Mouse (Mus musculus) forebrain, embryonic 13.5 days (tissue): ENCODE data around the gene Bicc1. TPM values are rescaled to one million over a fixed set of nuclear protein-coding genes. Genes with fewer than 3 reads are reported as not detected.
"Not testable (repeated sequence)": the region's sequence is repeated elsewhere in the genome, so short reads cannot be mapped to it uniquely, and the experiment has no call there.

Experiments
- ATAC-seq: fragments of 200-750 bp; cut with Nextera tagmentation; 2 replicates; pipeline ENCODE4 v1.8.0; 2017
- H3K27ac ChIP-seq: fragments of 300-500 bp; sonication (generic); 2 replicates; pipeline ENCODE4 v1.5.1; 2015; ENCODE audit warnings: inconsistent platforms, mild to moderate bottlenecking, moderate library complexity
- H3K27me3 ChIP-seq: fragments of 300-500 bp; sonication (generic); 2 replicates; pipeline ENCODE4 v1.6.1; 2015; ENCODE audit warnings: mild to moderate bottlenecking, inconsistent platforms
- H3K36me3 ChIP-seq: fragments of 300-500 bp; sonication (generic); 2 replicates; pipeline ENCODE4 v1.6.1; 2015; ENCODE audit warnings: mild to moderate bottlenecking, inconsistent platforms; ENCODE audit not compliant: poor library complexity, severe bottlenecking
- H3K4me1 ChIP-seq: fragments of 300-500 bp; sonication (generic); 2 replicates; pipeline ENCODE4 v1.6.1; 2015; ENCODE audit warnings: inconsistent platforms
- H3K4me2 ChIP-seq: fragments of 300-500 bp; sonication (generic); 2 replicates; pipeline ENCODE4 v1.6.1; 2015; ENCODE audit warnings: inconsistent platforms, mild to moderate bottlenecking, moderate library complexity
- H3K4me3 ChIP-seq: fragments of 300-500 bp; sonication (generic); 2 replicates; pipeline ENCODE4 v1.5.1; 2015; ENCODE audit warnings: mild to moderate bottlenecking, inconsistent platforms
- H3K9ac ChIP-seq: fragments of 300-500 bp; sonication (generic); 2 replicates; pipeline ENCODE4 v1.6.1; 2015; ENCODE audit warnings: mild to moderate bottlenecking, inconsistent platforms
- H3K9me3 ChIP-seq: fragments of 300-500 bp; sonication (generic); replicated peaks from 2 replicates; pipeline ENCODE4 v1.6.1; 2016; ENCODE audit warnings: inconsistent platforms
- WGBS: fragments of 180-500 bp; shearing (Covaris S2); methylation state at CpG from one replicate; pipeline ENCODE4 v1.1.7; 2015; 5-methylcytosine and 5-hydroxymethylcytosine counted together
- polyA plus RNA-seq: library from polyadenylated mRNA; unstranded; fragments of >200 nt; fragmentation: Nextera tagmentation; extraction: Ambion mirVana; gene quantifications from 2 replicates; pipeline ENCODE4 v1.2.1, GENCODE M21; 2015

Bicc1 gene
- polyA plus RNA-seq, 1 experiment from 2014 or later, result 2.2 TPM

GRCm38 (mm10) chr10:70948276-70948675, 211.2 kb downstream of the Bicc1 start:
- Histone ChIP-seq H3K4me3 (no peak overlapping the region), H3K27ac (no peak overlapping the region), H3K9me3 (no peaks in the 10 kb centered on the region), H3K36me3 (no peaks in the 10 kb centered on the region), H3K9ac (no peak overlapping the region), H3K4me2 (no peak overlapping the region), H3K4me1 (peaks cover 31% of the 10 kb centered on the region), H3K27me3 (no peaks in the 10 kb centered on the region)
- no peak for ATAC-seq
- WGBS, result 89% methylated on average over 10 of the region's 10 CpGs

GRCm38 (mm10) chr10:70946121-70946520, 213.4 kb downstream of the Bicc1 start:
- peaks cover 17% of the 10 kb centered on the region for H3K4me1 ChIP-seq
- WGBS, result 91% methylated on average over 13 of the region's 13 CpGs
- not testable (repeated sequence) for H3K9ac ChIP-seq, H3K4me2 ChIP-seq, H3K27me3 ChIP-seq, H3K9me3 ChIP-seq, H3K36me3 ChIP-seq, H3K4me3 ChIP-seq, H3K27ac ChIP-seq, ATAC-seq

- ATAC-seq, result no peak
- Histone ChIP-seq H3K9me3 (no peaks in the 10 kb centered on the region), H3K36me3 (no peaks in the 10 kb centered on the region), H3K27ac (no peak overlapping the region), H3K4me3 (no peak overlapping the region), H3K4me2 (no peak overlapping the region), H3K9ac (no peak overlapping the region), H3K4me1 (peaks cover 14% of the 10 kb centered on the region), H3K27me3 (no peaks in the 10 kb centered on the region)
- 86% methylated on average over 12 of the region's 12 CpGs for WGBS
Measured at GRCm38 (mm10) chr10:70945076-70945475, 214.4 kb downstream of the Bicc1 start.

- no peak overlapping the region for H3K9ac ChIP-seq
- no peak for ATAC-seq
- no peaks in the 10 kb centered on the region for H3K27me3 ChIP-seq
- no peak overlapping the region for H3K27ac ChIP-seq
- H3K4me1 ChIP-seq, result no peaks in the 10 kb centered on the region
- H3K36me3 ChIP-seq, result no peaks in the 10 kb centered on the region
- H3K4me3 ChIP-seq, result no peak overlapping the region
- 87% methylated on average over 6 of the region's 6 CpGs for WGBS
- no peak overlapping the region for H3K4me2 ChIP-seq
- no peaks in the 10 kb centered on the region for H3K9me3 ChIP-seq
Measured at GRCm38 (mm10) chr10:70941623-70942022, 217.9 kb downstream of the Bicc1 start.

- Histone ChIP-seq H3K27me3 (no peaks in the 10 kb centered on the region), H3K4me2 (no peak overlapping the region), H3K4me3 (no peak overlapping the region), H3K36me3 (no peaks in the 10 kb centered on the region), H3K9me3 (no peaks in the 10 kb centered on the region), H3K27ac (no peak overlapping the region), H3K9ac (no peak overlapping the region), H3K4me1 (no peaks in the 10 kb centered on the region)
- no peak for ATAC-seq
- WGBS, result 84% methylated on average over 12 of the region's 12 CpGs
Measured at GRCm38 (mm10) chr10:70939751-70940150, 219.7 kb downstream of the Bicc1 start.

GRCm38 (mm10) chr10:70937450-70937849, 222.1 kb downstream of the Bicc1 start:
- Histone ChIP-seq H3K4me1 (no peaks in the 10 kb centered on the region), H3K4me2 (no peak overlapping the region)
- no peak for ATAC-seq

GRCm38 (mm10) chr10:70936008-70936407, 223.5 kb downstream of the Bicc1 start:
- Histone ChIP-seq H3K9ac (no peak overlapping the region), H3K4me2 (no peak overlapping the region), H3K4me1 (no peaks in the 10 kb centered on the region), H3K4me3 (no peak overlapping the region), H3K9me3 (0 out of 2 replicates have a peak, but pooled peaks cover 4% of the 10 kb centered on the region), H3K36me3 (no peaks in the 10 kb centered on the region), H3K27ac (no peak overlapping the region), H3K27me3 (no peaks in the 10 kb centered on the region)
- no peak for ATAC-seq
- 87% methylated on average over 3 of the region's 3 CpGs for WGBS

More at GRCm38 (mm10) chr10:70937450-70937849, 222.1 kb downstream of the Bicc1 start:
- H3K9me3 ChIP-seq, result 0 out of 2 replicates have a peak, but pooled peaks cover under 1% of the 10 kb centered on the region
- H3K36me3 ChIP-seq, result no peaks in the 10 kb centered on the region
- H3K27ac ChIP-seq, result no peak overlapping the region
- no peak overlapping the region for H3K4me3 ChIP-seq
- H3K27me3 ChIP-seq, result no peaks in the 10 kb centered on the region
- 91% methylated on average over 6 of the region's 6 CpGs for WGBS
- H3K9ac ChIP-seq, result no peak overlapping the region

- no peaks in the 10 kb centered on the region for H3K27me3 ChIP-seq
- H3K4me1 ChIP-seq, result no peaks in the 10 kb centered on the region
- ATAC-seq, result no peak
- H3K9me3 ChIP-seq, result no peaks in the 10 kb centered on the region
- peaks cover 4% of the 10 kb centered on the region; the same call in 1 of the 2 replicates for H3K36me3 ChIP-seq
- no peak overlapping the region for H3K4me2 ChIP-seq
- H3K4me3 ChIP-seq, result no peak overlapping the region
- 95% methylated on average over 4 of the region's 4 CpGs for WGBS
- H3K9ac ChIP-seq, result no peak overlapping the region
- H3K27ac ChIP-seq, result no peak overlapping the region
Measured at GRCm38 (mm10) chr10:70926126-70926525, 233.4 kb downstream of the Bicc1 start.

- WGBS, result 78% methylated on average over 3 of the region's 3 CpGs
- H3K27me3 ChIP-seq, result no peaks in the 10 kb centered on the region
- no peaks in the 10 kb centered on the region for H3K4me1 ChIP-seq
- no peak overlapping the region for H3K27ac ChIP-seq
- H3K36me3 ChIP-seq, result no peaks in the 10 kb centered on the region
- no peak overlapping the region for H3K4me3 ChIP-seq
- ATAC-seq, result no peak
- no peak overlapping the region for H3K9ac ChIP-seq
- H3K4me2 ChIP-seq, result no peak overlapping the region
- no peaks in the 10 kb centered on the region for H3K9me3 ChIP-seq
Measured at GRCm38 (mm10) chr10:70924348-70924747, 235.2 kb downstream of the Bicc1 start.

- no peaks in the 10 kb centered on the region for H3K4me1 ChIP-seq
- H3K4me3 ChIP-seq, result no peak overlapping the region
- H3K27me3 ChIP-seq, result no peaks in the 10 kb centered on the region
- no peaks in the 10 kb centered on the region for H3K36me3 ChIP-seq
- no peaks in the 10 kb centered on the region for H3K9me3 ChIP-seq
- 89% methylated on average over 3 of the region's 3 CpGs for WGBS
- H3K9ac ChIP-seq, result no peak overlapping the region
- H3K4me2 ChIP-seq, result no peak overlapping the region
- no peak overlapping the region for H3K27ac ChIP-seq
- ATAC-seq, result no peak
Measured at GRCm38 (mm10) chr10:70923936-70924335, 235.6 kb downstream of the Bicc1 start.

- Histone ChIP-seq H3K4me3 (no peak overlapping the region), H3K4me1 (no peaks in the 10 kb centered on the region), H3K36me3 (no peaks in the 10 kb centered on the region), H3K27me3 (no peaks in the 10 kb centered on the region), H3K27ac (no peak overlapping the region), H3K9me3 (0 out of 2 replicates have a peak, but pooled peaks cover 4% of the 10 kb centered on the region), H3K9ac (no peak overlapping the region), H3K4me2 (no peak overlapping the region)
- whole genome bisulfite sequencing, result 86% methylated on average over 6 of the region's 6 CpGs
- ATAC-seq, result no peak
Measured at GRCm38 (mm10) chr10:70921481-70921880, 238.0 kb downstream of the Bicc1 start.

GRCm38 (mm10) chr10:70919851-70920250, 239.6 kb downstream of the Bicc1 start:
- WGBS, result 55% methylated on average over 1 of the region's 1 CpGs
- H3K4me1 ChIP-seq, result no peaks in the 10 kb centered on the region

GRCm38 (mm10) chr10:70919031-70919663, 240.4 kb downstream of the Bicc1 start:
- no peak overlapping the region for H3K4me3 ChIP-seq
- no peak for ATAC-seq
- no peaks in the 10 kb centered on the region for H3K4me1 ChIP-seq
- H3K27ac ChIP-seq, result no peak overlapping the region
- H3K9ac ChIP-seq, result no peak overlapping the region
- WGBS, result 82% methylated on average over 13 of the region's 13 CpGs
- no peaks in the 10 kb centered on the region for H3K36me3 ChIP-seq
- H3K27me3 ChIP-seq, result no peaks in the 10 kb centered on the region
- 0 out of 2 replicates have a peak, but pooled peaks cover 4% of the 10 kb centered on the region for H3K9me3 ChIP-seq
- H3K4me2 ChIP-seq, result no peak overlapping the region

More at GRCm38 (mm10) chr10:70919851-70920250, 239.6 kb downstream of the Bicc1 start:
- ATAC-seq, result no peak
- H3K27me3 ChIP-seq, result no peaks in the 10 kb centered on the region
- H3K36me3 ChIP-seq, result no peaks in the 10 kb centered on the region
- H3K9me3 ChIP-seq, result 0 out of 2 replicates have a peak, but pooled peaks cover 4% of the 10 kb centered on the region
- no peak overlapping the region for H3K4me3 ChIP-seq
- no peak overlapping the region for H3K4me2 ChIP-seq
- no peak overlapping the region for H3K9ac ChIP-seq
- H3K27ac ChIP-seq, result no peak overlapping the region
